Mouse (Mus musculus): ENCODE results near the gene Papolb.

The Papolb gene

DNA sequence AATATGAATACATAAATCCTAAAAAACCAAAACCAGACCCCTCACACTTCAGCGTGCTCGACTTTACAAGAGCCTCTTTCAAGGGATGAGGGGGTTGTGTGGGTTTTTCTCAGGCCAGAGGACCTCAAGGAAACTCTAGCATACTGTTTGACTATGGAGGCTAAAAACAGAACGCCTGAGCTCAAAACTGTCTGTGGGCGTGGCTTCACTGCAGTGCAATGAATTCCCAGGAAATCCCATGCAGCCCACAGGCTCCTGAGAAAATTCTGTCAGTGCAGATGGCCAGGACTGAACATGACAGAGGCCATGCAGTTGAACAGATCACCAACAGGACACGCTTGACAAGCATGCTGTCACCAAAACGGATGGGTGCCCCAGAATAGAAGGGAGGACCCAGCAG, 10.9 kb downstream of the Papolb start:
- no peak for DNase-seq (ENCODE audit: inconsistent ontology term)

DNA sequence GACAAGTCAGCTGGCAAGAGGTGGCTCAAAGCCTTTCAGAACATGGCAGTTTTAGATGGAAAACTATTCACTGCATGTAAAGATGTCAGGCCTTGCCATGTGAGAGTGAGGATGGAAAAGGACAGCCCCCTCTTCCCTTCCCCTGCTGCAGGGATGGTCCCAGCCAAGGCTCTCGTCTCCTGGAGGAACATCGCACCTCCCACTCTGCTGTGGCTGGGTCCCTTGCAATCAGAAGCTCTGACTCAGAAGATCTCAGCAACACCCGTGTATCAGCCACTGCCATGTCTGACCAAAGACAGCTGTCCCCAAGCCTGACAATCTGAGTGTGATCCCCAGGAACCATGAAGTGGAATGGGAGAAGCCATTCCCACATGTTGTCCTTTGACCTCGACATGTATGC, 17.8 kb downstream of the Papolb start:
- no peak for DNase-seq (ENCODE audit: inconsistent ontology term)

DNA sequence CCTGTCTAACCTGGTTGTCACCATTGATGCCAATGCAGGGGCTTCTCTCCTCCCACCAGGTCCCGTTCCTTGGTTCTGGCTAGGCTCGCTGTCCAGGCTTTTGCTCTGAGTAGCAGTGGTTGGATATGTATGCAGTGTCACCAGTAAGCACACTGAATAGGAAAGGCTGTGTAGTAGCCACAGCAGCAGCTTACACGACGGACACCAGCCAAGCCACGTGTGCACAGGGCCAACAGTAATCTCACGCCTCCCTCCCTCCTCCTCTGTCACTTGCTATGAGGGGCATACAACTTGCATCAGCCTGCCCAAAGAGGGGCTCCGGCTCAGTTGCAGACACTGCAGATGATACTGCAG, 19.8 kb downstream of the Papolb start:
- no peak for DNase-seq (ENCODE audit: inconsistent ontology term)

DNA sequence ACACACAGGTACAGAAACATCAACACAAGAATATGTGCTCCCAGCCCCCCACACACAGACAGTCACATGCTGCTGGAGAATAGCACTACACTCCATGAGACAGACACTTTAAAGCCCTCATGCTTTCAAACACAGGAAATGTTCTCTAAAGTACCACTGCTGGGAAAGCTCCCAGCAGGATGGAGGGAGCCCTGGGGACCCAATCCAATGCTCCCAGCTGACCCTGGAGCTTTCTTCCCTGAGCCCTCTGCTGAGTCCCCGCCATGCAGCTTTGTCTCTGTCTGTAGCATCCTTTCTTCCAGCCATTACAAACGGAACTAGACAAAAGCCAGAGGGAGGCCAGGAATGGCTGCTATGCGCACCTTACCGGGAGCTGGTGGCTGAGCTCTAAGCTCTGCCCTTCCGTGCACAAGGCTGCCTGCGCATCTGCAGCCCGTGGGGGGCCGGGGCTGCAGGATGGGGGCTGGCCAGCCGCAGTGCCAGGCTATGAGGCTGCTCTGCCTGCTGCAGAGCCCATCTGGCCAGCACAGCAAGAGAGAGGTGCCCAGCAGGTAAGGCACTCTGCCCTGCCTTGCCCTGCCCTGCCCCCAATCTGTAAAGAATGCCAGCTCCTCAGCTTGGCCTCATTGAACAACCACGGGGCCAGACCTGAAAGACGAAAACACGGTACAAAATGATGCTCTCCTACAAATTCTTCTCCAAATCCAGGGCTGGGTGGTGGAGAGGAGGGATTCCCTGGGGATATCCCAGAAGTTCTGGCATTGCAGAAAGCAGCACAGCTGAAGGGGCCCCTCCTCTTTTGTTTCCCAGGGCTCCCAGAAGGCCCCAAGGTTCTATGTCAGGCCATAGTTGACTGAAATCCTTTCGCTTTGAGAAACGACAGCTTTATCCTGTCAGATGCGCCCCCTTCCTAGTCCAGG, 20.5 kb downstream of the Papolb start:
- no peak for DNase-seq (ENCODE audit: inconsistent ontology term)

DNA sequence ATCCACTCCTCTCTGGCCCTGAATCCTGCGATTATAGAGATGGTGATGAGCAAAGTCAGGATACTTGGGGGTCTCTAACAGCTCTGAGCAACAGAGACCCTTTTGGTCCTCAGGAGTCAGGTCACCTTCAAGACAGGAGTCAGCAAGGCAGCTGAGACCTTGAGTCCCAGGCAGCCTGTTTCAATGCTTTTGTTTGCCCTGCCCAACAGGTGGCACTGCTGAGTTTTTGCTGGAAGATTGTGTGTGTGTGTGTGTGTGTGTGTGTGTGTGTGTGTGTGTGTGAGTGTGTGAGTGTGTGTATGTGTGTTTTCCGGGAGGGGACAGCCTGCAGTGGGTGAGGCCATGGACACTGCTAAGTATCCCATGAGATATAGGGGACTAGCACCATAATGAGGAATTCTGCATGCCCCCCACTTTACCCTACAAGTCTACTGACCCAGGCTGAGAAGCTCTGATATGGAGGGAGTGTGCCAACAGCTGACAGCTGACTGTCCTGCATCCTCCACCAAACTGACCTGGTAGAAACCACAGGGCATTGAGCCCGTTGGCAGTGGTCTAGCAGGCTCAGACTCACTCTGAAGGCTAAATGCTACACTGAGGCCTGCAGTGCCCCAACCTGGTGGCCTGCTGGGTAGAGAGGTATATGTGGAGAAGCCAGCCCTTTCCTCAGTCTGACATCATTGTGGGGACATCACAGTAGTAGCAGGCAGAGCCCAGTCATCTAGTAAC, 24.0 kb downstream of the Papolb start:
- no peak for DNase-seq (ENCODE audit: inconsistent ontology term)

DNA sequence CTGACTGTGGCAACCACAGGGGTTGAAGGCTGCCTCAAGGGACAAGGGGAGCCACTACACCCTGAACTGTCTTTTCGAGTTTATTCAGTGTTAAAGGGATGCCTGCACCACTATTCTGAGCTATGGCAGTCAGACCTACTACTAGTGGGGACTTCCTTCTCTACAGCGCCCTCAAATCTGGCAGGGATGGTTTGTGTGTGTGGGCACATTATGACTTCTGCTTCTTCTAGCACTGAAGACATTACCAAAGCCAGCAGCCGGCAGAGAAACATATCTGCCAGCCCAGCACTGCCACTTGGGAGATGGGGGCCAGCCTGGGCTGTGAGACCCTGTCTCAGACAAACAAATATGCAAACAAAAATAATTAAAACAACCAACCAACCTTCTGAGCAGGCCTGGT, 25.7 kb downstream of the Papolb start:
- no peak for DNase-seq (ENCODE audit: inconsistent ontology term)

DNA sequence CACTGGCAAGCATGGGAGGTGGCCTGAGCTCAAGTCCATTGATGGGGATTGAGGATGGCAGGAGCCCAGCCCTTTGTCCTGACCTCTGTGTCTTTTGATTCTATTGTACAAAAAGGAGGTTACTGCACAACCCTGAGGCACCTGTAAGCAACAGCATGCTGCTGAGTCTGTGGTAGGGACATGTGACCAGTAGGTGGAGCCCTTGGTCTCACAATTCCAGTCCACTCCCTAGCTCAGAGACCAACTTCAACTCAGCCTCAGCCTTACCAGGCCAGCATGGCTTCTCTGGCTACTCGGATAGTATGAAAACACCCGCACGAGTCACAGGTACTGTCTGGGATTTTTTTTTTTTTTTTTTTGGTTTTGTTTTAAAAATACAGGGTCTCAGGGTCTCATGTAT, 27.5 kb downstream of the Papolb start:
- peak; percentile 71 for DNase-seq (ENCODE audit: inconsistent ontology term)

DNA sequence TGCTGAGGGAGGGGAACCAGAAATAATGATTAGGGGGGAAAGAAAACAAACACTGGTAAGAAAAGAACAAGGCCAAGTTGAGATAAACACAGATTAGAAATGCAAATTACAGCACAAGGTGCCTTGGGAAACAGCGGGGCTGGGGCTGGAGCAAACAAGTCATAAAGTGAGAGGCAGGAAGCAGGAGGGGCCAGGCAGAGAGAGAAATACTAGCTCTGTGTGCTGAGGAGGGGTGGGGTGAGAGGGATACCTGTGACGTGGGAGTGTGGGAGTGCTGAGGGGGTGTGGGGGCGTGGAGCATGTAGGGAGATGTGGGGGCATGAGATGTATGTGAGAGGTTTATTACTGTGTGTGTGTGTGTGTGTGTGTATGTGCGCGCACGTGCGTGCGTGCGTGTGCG, 29.0 kb downstream of the Papolb start:
- DNase-seq (ENCODE audit: inconsistent ontology term): no peak

DNA sequence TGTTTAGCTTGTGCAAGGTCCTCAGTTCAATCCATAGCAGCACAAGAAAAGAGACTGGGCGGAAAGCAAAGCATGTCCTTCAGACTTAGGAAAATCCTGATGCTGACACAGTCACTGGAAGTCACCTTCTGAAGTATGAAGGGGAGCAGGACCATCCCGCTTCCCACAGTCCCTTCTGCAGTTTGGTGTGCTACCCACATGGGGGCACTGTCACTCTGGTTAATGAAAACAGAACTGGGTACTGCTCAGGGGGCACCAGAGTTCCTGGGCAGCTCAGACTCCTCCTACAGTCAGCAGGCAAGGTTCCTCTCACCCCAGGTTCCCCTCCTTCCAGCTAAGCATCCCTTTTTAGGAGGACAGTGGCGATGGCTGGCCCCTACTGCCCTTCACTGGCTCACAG, 30.9 kb downstream of the Papolb start:
- DNase-seq (ENCODE audit: inconsistent ontology term): peak; percentile 39

DNA sequence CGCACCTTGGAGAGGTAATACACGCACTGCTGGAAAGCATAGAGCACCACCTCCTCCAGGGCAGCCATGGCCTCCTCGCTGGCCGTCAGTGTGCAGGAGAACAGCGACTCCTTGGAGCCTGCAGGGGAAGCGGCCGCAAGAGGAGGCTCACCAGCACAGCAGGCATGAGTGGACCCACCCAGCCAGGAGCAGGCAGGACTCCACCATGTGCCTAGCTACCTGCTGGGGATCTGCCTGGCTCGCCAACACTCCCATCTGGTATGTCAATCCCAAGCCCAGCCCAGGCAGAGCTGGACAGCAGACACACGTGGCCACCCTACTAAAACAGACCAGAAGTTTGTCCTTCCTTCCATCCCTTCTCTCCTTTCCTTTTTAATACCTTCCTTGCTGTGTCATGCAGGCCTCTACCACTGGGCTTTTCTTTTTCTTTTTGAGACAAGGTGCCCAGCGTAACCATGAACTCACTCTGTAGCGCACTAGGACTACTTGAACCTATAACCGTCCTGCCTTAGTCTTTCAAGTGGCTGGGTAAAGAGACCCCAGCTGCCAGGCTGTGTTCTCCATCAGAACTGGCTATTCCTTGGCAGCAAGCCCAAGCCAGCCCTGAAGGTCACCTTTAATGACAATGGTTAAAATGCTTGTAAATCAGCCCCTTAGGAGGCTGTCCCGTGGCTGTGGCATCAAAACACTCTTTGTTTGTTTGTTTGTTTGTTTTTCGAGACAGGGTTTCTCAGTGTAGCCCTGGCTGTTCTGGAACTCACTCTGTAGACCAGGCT, 34.4 kb downstream of the Papolb start:
- no peak for DNase-seq (ENCODE audit: inconsistent ontology term)

DNA sequence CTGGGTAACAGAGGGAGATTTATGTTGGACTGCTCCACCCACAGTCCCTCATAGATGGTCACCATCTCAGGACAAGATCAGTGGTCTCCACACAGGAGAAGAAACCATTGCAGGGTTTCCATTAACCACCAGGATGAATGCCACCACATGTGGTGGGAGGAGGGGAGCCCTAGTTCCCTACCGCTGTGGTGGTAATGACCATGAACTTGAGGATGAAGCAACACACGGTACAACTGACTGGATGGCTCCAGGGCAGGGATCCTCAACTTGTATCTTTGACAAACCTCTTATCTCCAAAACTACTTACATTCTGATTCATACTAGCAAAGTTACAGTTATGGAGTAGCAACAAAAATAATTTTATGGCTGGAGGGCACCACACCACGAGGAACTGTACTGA, 36.6 kb downstream of the Papolb start:
- no peak for DNase-seq (ENCODE audit: inconsistent ontology term)

DNA sequence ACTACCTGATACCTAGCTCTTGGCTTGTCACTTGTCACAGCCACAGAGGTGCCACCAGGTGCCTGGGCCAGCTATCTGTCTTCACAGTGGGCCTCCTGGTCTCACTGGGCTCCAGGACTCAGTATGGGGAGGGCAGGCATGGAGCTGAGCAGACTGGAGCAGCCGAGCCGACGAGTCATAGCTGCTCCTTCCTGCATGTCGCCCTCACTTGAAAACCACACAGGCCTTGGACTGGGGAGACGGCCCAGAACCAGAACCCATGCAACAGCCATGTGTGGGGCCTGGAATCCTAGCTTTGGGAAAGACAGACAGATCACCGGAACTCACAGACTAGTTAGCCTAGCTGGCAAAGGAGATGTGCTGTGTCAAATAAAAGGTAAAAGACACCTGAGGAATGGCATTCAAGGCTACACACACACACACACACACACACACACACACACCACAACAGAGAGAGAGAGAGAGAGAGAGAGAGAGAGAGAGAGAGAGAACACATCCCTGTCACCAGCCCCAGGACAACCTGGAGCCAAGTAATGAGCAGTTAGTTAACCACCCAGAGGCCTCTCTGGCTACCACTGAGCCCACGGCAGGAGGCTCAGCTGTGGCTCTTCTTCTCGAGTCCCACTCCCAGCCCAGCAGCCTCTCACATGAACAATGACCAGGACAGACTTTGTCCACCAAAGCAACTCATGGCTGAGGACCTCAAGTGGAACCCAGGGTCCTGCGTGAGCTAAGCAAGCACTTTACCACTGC, 39.7 kb downstream of the Papolb start:
- DNase-seq (ENCODE audit: inconsistent ontology term): peak; percentile 59

DNA sequence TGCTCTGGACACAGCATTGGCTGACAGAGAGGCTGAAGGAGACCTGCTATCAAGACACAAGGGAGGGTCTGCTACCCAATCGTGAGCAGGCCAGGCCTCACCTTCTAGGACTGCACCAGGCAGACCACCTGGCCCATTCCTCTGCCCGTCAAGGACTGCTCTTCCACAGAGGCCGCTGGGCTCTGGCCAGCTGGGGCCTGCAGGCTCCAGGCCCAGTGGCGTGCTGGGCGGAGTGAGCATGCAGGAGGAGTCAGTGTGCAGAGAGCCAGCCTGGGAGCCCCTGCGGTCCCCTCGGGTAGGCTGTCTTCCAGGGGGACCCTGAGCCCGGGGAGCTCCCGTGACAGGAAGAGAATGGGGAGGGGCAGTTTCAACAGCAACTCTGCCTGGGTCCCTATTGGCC, 43.2 kb downstream of the Papolb start:
- no peak for DNase-seq (ENCODE audit: inconsistent ontology term)

DNA sequence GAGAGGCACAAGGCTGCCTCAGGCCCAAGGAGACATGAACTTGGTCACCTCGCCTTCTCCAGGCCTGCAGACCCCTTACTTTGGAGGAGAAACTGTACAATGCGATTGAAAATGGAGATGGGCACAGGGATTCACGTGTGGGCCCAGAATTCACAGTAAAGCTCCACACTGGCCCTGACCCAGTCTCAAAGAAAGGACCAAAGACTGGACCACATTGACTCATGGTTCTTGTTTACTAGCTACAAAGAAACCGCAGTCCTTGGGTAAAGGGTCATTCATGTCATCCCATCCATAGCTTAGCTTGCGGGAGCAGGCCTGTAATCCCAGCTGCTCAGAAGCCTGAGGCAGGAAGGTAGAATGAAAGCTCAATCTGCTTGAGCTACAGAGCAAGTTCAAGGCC, 46.3 kb downstream of the Papolb start:
- no peak for DNase-seq (ENCODE audit: inconsistent ontology term)

DNA sequence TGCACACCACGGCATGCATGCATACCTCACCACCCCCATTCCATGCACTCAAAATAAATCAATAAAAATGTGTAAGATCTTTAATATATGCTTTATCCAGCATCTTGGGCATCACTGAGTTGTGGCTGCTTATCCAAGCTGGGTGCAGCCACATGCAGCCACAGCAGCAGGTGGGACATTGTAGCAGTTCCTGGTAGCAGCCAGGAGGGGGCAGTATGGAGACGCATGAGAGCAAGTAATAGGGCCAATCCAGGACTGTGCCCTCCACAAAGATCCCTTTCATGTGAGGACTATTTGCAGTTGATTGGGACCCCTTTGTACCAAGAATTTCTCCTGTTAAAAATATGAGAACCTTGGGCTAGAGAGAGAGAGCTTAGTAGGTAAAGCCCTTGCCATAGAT, 47.4 kb downstream of the Papolb start:
- DNase-seq (ENCODE audit: inconsistent ontology term): no peak

DNA sequence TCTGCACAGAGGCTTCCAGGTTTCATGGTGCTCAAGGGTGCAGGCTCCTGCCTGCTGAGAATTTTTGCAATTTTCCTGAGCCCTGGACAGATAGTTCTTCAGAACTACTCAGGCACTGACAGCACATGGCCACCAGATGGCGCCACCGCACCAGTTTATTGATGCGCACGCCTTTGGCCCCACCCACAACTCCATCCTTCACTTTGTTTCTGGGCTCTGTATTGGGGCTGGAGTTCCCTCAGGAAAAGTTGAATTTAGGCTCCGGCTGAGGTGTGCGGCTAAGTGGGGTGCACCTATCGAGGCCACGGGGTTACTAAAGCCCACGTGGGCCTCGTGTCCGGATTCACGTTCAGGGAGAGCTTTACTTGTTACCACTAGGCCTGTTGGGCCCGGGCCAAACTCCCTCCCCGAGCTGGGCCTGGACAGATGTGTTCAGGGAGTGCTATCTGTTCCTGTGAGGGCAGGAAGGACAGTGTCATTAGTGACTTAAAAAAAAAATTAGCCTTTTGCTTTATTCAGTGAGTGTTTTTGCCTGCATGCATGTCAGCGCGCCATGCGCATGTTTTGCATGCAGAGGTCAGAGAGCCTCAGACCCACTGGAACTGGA, 50.9 kb downstream of the Papolb start:
- DNase-seq (ENCODE audit: inconsistent ontology term): peak; percentile 68

DNA sequence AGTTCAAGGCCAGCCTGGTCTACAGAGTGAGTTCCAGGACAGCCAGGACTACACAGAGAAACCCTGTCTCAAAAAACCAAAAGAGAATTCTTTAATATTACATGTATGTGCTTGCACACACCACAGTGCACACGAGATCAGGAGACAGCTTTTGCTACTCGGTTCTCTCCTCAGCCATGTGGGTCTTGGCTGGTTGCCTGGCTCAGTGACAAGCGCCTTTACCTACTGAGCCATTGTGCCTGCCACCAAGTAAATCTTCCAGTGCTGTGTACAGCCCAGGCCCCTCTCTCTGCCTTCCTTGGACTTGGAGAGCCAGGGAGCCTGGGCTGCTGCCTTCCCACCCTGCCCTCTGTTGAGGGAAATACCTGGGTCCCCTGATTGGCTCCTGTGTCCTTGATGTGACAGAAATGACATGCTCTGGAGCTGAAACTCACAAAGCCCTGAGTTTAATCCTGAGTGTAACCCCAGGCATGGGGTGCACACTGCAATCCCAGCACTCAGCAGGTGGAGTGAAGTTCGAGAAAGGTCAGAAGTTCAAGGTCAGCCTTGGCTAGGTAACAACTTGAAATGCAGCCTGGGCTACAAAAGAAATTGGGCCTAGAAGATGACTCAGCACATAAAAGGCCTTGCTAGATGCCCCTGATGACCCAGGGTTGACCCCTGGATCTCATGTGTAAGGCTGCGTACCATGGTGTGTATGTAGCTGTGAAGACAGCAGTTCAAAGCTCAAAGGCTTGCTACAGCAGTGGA, 51.8 kb downstream of the Papolb start:
- no peak for DNase-seq (ENCODE audit: inconsistent ontology term)

DNA sequence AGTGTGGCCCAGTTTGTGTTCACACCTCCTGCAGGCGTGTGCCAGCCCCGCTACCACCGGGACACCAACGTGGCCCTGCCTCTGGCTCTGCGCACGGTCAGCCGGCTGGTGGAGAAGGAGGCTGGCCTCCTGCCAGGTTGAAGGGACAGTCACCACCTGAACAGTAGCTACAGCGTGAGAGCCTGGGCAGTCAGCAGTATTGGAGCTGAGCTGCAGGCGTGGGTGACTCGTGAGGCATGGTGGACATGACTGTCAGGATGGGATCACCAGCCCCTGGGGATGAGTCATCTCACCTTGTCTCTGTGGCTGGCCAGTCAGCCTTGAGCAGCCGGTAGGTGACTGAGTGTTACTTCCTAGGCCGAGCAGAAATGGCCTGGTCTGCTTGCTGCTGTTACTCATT, 52.5 kb downstream of the Papolb start:
- DNase-seq (ENCODE audit: inconsistent ontology term): peak; percentile 53
